Mouse (Mus musculus) stomach, embryonic 14.5 days (tissue): ENCODE measurements around the gene Gas7. TPM values are rescaled to one million over a fixed set of nuclear protein-coding genes. Genes with fewer than 3 reads are reported as not detected.

Experiments
- ATAC-seq: fragments of 200-750 bp; cut with Nextera tagmentation; 2 replicates; pipeline ENCODE4 v1.8.0; 2017; ENCODE audit warnings: low read depth, moderate TSS enrichment; ENCODE audit not compliant: insufficient number of reproducible peaks, insufficient read depth, low FRiP score
- H3K27ac ChIP-seq: fragments of 300-500 bp; sonication (generic); 2 replicates; pipeline ENCODE4 v1.5.1; 2014; ENCODE audit warnings: mild to moderate bottlenecking, low read length, moderate library complexity, mixed read lengths
- H3K27me3 ChIP-seq: fragments of 300-500 bp; sonication (generic); 2 replicates; pipeline ENCODE4 v1.6.1; 2014; ENCODE audit warnings: low read length, control low read depth, mixed read lengths; ENCODE audit not compliant: control insufficient read depth, insufficient read depth
- H3K36me3 ChIP-seq: fragments of 300-500 bp; sonication (generic); 2 replicates; pipeline ENCODE4 v1.6.1; 2014; ENCODE audit warnings: mild to moderate bottlenecking, control low read depth, low read length, moderate library complexity, mixed read lengths; ENCODE audit not compliant: control insufficient read depth, insufficient read depth
- H3K4me1 ChIP-seq: fragments of 300-500 bp; sonication (generic); 2 replicates; pipeline ENCODE4 v1.6.1; 2014; ENCODE audit warnings: low read length, control low read depth, mixed read lengths; ENCODE audit not compliant: control insufficient read depth, insufficient read depth
- H3K4me2 ChIP-seq: fragments of 300-500 bp; sonication (generic); replicated peaks from 2 replicates; pipeline ENCODE4 v1.6.1; 2014; ENCODE audit warnings: low read depth, low read length, control low read depth
- H3K4me3 ChIP-seq: fragments of 300-500 bp; sonication (generic); 2 replicates; pipeline ENCODE4 v1.5.1; 2014; ENCODE audit warnings: low read depth, low read length, control low read depth
- H3K9ac ChIP-seq: fragments of 300-500 bp; sonication (generic); replicated peaks from 2 replicates; pipeline ENCODE4 v1.6.1; 2014; ENCODE audit warnings: low read depth, mild to moderate bottlenecking, control low read depth, low read length, moderate library complexity, mixed read lengths
- H3K9me3 ChIP-seq: fragments of 300-500 bp; sonication (generic); 2 replicates; pipeline ENCODE4 v1.6.1; 2016; ENCODE audit warnings: low read depth, low read length, control low read depth; ENCODE audit not compliant: control insufficient read depth
- WGBS: fragments of 180-500 bp; shearing (Covaris S2); extraction: QIAGEN DNeasy Blood & Tissue Kit; methylation state at CpG from one replicate; pipeline ENCODE4 v1.1.7; 2014; 5-methylcytosine and 5-hydroxymethylcytosine counted together
- polyA plus RNA-seq: library from polyadenylated mRNA; unstranded; fragments of >200 nt; fragmentation: Nextera tagmentation; extraction: Ambion mirVana; gene quantifications from 2 replicates; pipeline ENCODE4 v1.2.1, GENCODE M21; 2014

The Gas7 gene
- polyA plus RNA-seq, result 15.2 and 15.6 TPM in 2 replicates

DNA sequence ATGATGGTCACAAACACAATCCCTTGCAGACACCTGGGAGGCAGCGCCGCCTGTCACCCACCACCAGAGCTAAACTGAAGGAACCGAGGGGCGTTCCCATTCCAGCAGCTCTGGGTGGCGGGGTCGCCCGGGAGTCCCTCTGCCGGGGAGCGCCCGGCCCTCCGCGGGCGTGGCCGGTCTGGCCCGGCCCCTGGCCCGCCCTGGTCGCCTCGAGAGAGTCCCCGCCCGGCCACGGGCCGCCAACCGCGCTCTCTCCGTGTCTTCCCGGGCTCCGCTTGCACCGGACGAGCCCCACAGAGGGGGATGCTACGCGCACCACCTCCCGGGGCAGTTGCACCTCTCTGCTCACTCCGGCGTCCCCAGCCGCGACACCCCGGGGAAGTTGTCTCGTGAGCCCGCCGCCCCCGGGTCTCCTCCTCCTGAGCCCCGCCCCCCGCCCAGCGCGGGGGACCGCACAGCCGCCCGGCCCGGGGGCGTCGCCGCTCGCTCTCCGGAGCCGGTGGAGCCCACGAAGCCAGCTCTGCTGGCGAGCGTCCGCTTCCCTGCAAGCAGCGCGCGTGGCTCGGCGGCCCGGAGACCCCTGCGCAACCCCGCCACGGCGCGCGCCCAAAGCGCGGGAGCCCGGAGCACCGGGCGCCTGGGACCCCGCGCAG lies at the start of gene Gas7:
Gas7 (plus strand) TSS at position 564 of the 653 bp plus-strand sequence.
- H3K4me1 ChIP-seq, result peaks cover 7% of the 10 kb centered on the region; the same call in 1 of the 2 replicates
- H3K27ac ChIP-seq, result no peak within 1 kb of the TSS

DNA sequence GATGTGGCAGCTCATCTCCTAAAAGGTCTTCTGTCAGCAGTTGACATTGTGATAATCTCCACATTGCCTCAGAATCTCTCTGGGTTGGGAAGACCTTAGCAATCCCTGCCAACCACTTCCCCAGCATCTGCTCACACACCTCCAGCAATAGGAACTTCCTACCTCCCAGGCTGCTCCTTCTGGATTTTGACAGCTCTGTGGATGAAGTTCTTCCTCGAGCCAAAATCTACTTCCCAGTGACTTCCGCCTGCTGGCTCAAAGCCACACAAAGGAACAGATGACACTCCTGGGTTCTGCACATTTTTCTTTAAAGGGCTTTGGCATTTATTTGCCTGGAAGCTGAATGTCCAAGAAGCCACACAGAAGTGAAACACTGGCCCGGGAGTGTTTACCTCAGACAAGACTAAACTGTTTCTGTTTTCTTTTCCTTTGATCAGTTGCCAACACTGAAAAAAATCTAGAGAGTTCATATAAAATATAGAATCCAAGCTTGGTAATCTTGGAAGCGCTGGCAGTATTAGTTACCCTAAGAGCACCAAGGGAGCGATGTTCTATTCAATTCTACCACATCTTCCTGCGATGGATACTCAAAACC lies 40.8 kb upstream of the Gas7 start:
- H3K9me3 ChIP-seq, result no peaks in the 10 kb centered on the region
- H3K4me1 ChIP-seq, result peaks cover 3% of the 10 kb centered on the region; the same call in 1 of the 2 replicates
- no peak overlapping the region for H3K27ac ChIP-seq
- no peak overlapping the region for H3K9ac ChIP-seq
- H3K27me3 ChIP-seq, result no peaks in the 10 kb centered on the region
- no peak overlapping the region for H3K4me2 ChIP-seq
- ATAC-seq, result no peak
- no peaks in the 10 kb centered on the region for H3K36me3 ChIP-seq
- H3K4me3 ChIP-seq, result no peak overlapping the region
- 52% methylated on average over 6 of the region's 6 CpGs for WGBS

More for the DNA sequence above, at the start of gene Gas7:
- H3K9me3 ChIP-seq, result no peaks in the 10 kb centered on the region
- H3K4me3 ChIP-seq, result peak within 1 kb of the TSS; percentile 76
- peak within 1 kb of the TSS; percentile 96 for H3K4me2 ChIP-seq
- H3K27me3 ChIP-seq, result no peaks in the 10 kb centered on the region
- no peaks in the 10 kb centered on the region for H3K36me3 ChIP-seq
- peak within 1 kb of the TSS; percentile 61 for H3K9ac ChIP-seq
- peak; percentile 90 for ATAC-seq
- under 1% methylated on average over 78 of the region's 78 CpGs for WGBS

DNA sequence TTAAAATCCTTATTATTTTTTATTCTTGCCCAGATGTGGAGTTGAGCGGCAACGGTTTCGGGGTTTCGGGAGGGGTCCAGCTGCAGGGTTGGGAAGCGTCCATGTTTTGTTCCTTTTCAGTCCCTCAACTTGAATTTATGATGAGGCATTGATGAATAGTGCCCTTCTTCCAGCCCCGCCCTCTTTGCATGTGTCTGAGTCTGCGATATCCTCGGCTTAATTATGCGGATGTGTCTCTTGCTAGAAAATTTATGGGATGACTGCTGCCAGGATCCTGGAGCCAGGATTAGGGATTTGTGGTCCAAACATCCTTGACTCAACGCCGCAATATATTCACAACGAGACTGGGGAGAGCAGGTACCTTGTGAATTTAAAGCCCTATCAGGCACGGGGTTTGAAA lies 31.7 kb upstream of the Gas7 start:
- 66% methylated on average over 13 of the region's 13 CpGs for whole genome bisulfite sequencing
- Histone ChIP-seq H3K4me2 (no peak overlapping the region), H3K27me3 (no peaks in the 10 kb centered on the region), H3K4me1 (no peaks in the 10 kb centered on the region), H3K27ac (no peak overlapping the region), H3K4me3 (no peak overlapping the region), H3K36me3 (no peaks in the 10 kb centered on the region), H3K9ac (no peak overlapping the region), H3K9me3 (no peaks in the 10 kb centered on the region)
- ATAC-seq, result no peak

DNA sequence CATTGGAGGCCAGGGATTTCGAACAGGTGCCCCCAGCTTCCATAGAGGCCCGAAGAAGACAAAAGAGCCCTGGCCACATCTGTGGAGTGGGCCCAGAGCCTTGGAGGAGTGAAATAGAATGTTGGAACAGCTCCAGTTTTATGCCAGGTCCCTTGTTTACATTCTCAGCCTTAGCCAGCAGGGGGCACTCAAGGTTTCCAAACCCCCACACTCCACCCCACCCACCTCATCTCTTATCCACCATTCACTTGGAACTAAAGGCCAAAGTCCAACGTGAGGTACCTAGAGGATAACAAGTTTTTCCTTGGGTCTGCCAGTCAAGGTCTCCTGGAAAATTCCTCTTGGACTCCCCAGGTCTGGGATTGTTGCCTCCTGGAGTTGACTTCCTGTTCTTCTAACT lies 27.0 kb upstream of the Gas7 start:
- Histone ChIP-seq H3K4me3 (no peak overlapping the region), H3K27me3 (no peaks in the 10 kb centered on the region), H3K36me3 (no peaks in the 10 kb centered on the region), H3K9ac (no peak overlapping the region), H3K4me2 (no peak overlapping the region), H3K9me3 (no peaks in the 10 kb centered on the region), H3K27ac (no peak overlapping the region), H3K4me1 (no peaks in the 10 kb centered on the region)
- 39% methylated on average over 3 of the region's 3 CpGs for WGBS
- ATAC-seq, result 0 out of 2 replicates have a peak, but pooled peaks have one; percentile 23

DNA sequence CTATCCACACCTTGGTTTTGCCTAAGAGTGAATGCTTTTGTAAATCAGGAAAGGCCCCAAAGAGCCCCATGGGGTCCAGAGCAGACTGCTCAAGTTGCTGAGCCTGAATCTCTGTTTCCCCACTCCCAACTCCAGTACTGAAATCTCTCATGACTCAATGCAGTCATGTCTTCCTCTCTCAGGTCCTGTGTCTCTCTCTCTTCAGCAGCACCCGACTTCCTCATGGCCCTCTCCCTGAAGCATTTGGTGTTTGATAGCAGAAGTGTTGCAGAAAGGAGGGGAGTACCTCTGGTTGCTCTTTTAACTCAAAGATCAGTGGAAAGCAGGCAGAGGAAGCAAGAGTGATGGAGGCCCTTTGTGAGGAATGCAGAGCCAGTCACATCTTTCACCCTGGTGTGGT lies 25.4 kb upstream of the Gas7 start:
- no peak overlapping the region for H3K9ac ChIP-seq
- H3K9me3 ChIP-seq, result no peaks in the 10 kb centered on the region
- no peak overlapping the region for H3K27ac ChIP-seq
- no peak overlapping the region for H3K4me3 ChIP-seq
- no peak overlapping the region for H3K4me2 ChIP-seq
- H3K36me3 ChIP-seq, result no peaks in the 10 kb centered on the region
- H3K4me1 ChIP-seq, result no peaks in the 10 kb centered on the region
- H3K27me3 ChIP-seq, result no peaks in the 10 kb centered on the region
- WGBS, result 43% methylated on average over 1 of the region's 1 CpGs
- no peak for ATAC-seq

DNA sequence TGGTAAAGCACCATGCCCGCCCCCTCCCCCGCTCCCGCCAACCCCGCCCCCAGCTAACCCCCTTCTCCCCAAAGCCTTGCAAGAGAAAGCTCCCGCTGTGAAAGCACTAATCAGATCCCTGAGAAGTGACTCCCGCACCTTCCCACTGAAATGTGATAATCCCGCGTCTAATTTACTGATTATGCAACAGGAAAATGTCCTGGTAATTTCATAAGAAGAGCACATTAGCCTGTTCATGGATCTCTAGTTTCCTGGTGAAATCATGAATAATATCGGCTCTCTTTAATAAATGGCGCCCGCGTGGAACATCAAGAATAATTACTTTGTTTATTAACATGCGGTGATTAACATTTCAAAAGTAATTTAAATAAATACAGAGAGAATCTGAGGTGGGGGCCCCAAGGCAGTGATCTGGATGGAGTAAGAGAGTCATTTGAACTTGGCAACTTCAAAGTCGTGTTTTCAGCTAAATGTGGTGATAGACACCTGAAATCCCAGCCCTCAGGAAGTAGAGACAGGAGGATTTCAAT lies 24.1 kb upstream of the Gas7 start:
- no peak for ATAC-seq
- no peaks in the 10 kb centered on the region for H3K9me3 ChIP-seq
- no peak overlapping the region for H3K9ac ChIP-seq
- H3K36me3 ChIP-seq, result no peaks in the 10 kb centered on the region
- H3K4me1 ChIP-seq, result no peaks in the 10 kb centered on the region
- H3K4me3 ChIP-seq, result no peak overlapping the region
- H3K4me2 ChIP-seq, result no peak overlapping the region
- H3K27ac ChIP-seq, result no peak overlapping the region
- WGBS, result 26% methylated on average over 14 of the region's 14 CpGs
- H3K27me3 ChIP-seq, result no peaks in the 10 kb centered on the region

DNA sequence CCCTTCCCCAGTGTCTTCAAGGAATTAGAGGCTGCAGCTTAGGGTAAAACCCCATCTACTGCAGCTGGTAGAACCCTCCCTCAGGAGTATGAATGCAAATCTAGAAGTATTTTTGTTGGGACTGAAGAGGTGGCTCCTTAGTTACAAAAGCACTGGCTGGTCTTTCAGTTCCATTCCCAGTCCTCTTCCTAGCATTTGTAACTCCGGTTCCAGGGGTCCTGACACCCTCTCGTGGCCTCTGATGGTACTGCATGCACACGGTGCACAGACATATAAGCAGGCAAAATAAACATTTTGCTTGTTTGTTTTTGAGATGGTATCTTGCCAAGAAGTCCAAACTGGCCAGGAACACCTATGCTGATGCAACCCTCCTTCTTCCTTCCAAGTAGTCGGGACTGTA lies 23.4 kb upstream of the Gas7 start:
- no peak overlapping the region for H3K4me3 ChIP-seq
- no peak overlapping the region for H3K9ac ChIP-seq
- no peaks in the 10 kb centered on the region for H3K36me3 ChIP-seq
- WGBS, result 64% methylated on average over 4 of the region's 4 CpGs
- no peak for ATAC-seq
- no peaks in the 10 kb centered on the region for H3K27me3 ChIP-seq
- no peaks in the 10 kb centered on the region for H3K9me3 ChIP-seq
- H3K27ac ChIP-seq, result no peak overlapping the region
- H3K4me1 ChIP-seq, result no peaks in the 10 kb centered on the region
- H3K4me2 ChIP-seq, result no peak overlapping the region

DNA sequence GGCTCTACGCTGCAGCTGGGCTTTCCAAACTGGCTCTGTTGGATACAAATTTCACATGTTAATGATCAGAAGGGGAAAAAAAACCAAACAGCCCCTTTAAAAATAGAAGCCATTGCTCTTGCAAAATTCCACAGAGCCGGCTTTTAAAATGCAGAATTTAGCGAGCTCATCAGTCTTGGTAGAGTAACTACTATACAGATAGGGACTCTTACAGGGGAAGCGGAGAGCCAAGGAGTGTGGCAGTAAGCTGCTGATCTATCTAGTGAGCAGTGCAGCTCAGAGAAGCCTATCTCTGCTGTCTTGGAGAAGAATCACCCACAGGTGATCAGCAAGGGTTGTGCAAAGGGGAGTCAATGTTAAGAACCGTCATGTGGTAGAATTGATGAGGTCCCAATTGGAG lies 21.5 kb upstream of the Gas7 start:
- no peak for ATAC-seq

More for the DNA sequence above, 21.5 kb upstream of the Gas7 start:
- no peak overlapping the region for H3K9ac ChIP-seq
- 83% methylated on average over 5 of the region's 5 CpGs for WGBS
- no peak overlapping the region for H3K4me2 ChIP-seq
- no peaks in the 10 kb centered on the region for H3K9me3 ChIP-seq
- no peak overlapping the region for H3K4me3 ChIP-seq
- H3K4me1 ChIP-seq, result no peaks in the 10 kb centered on the region
- H3K27me3 ChIP-seq, result no peaks in the 10 kb centered on the region
- no peak overlapping the region for H3K27ac ChIP-seq
- H3K36me3 ChIP-seq, result no peaks in the 10 kb centered on the region
